Mouse (Mus musculus) monocyte, adult 59 days (primary cell): Measurements from ENCODE around the gene Dpm1. TPM values are rescaled to one million over a fixed set of nuclear protein-coding genes. Genes with fewer than 3 reads are reported as not detected.

Source experiments
- total RNA-seq, 2 experiments: library from RNA; stranded (reverse); gene quantifications; one replicate each; pipeline ENCODE4 v1.2.4; 2023

Dpm1 gene
- 100 to 1,000 TPM; 105 to 115 TPM for total RNA-seq

GRCm38 (mm10) chr2:168230026-168230728 is at the start of gene Dpm1, which contains the start of the genes Gm20716 and Mocs3:
TSS of gene Dpm1 (minus strand) at chr2:168230591.
TSS of gene Gm20716 (minus strand) at chr2:168230364.
TSS of gene Mocs3 (plus strand) at chr2:168230622.

GRCm38 (mm10) chr2:168206725-168207644 is 23.4 kb downstream of the Dpm1 start, which contains the start of gene Adnp:
TSS of gene Adnp (minus strand) at chr2:168207112.

Other genes with a start within 250 kb of the Dpm1 start
- gene Ripor3, start 220.0 kb downstream of the Dpm1 start, total RNA-seq = not detected
- under 1 TPM in 1 of 2 experiments, not detected in 1; 0.13 TPM for gene Pard6b, start 149.6 kb downstream of the Dpm1 start, total RNA-seq
- 10 to 100 TPM; 61.3 to 71.0 TPM for gene Adnp, start 23.5 kb downstream of the Dpm1 start, total RNA-seq
- 10 to 100 TPM in 1 of 2 experiments, 1 to 10 TPM in 1; 1.8 to 10.2 TPM for gene Gm20716, start 227 bp downstream of the Dpm1 start, total RNA-seq
- 1 to 10 TPM; 7.7 to 8.2 TPM for gene Mocs3, start within 50 bp of the Dpm1 start, total RNA-seq
- gene Kcng1, start 51.1 kb upstream of the Dpm1 start, total RNA-seq = not detected